Mouse (Mus musculus) myocyte (in vitro differentiated cells): ENCODE results near the gene Gucy2e.

ENCODE experiments used
- MAX ChIP-seq: IDR thresholded peaks from one replicate; pipeline ENCODE4 v1.6.1; 2011; ENCODE audit warnings: low read depth, mild to moderate bottlenecking, control low read depth
- MYOD1 ChIP-seq, 3 experiments: IDR thresholded peaks; one replicate each; pipeline ENCODE4 v1.6.1; 2011; ENCODE audit warnings: control low read depth in 2 of 3, low read depth in 2 of 3, mild to moderate bottlenecking in 2 of 3, moderate library complexity in 1 of 3; ENCODE audit not compliant: insufficient read length in 2 of 3, control insufficient read depth in 1 of 3
- POLR2AphosphoS2 ChIP-seq: IDR thresholded peaks from one replicate; pipeline ENCODE4 v1.6.1; 2011; ENCODE audit warnings: low read depth, control low read depth; ENCODE audit not compliant: insufficient read length

DNA sequence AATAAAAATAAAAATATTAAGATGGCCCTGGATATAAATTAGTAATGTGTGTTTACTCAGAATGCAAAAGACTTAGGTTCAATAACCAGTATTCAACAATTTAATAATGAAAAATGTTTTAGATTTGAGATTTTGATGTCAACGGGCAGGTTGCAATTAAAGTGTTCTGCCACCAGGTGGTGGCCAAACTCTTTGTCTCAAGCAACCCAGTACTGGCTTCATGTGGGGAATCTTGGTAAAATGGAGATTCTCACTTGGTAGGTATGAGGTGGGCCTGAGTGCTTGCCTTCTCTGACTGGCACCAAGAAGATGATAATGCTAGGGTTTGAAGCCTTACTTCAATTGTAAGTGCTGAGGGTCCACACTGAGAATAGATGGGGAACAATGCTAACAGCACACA is 44.0 kb downstream of the Gucy2e start:
- no peak for TF ChIP-seq MAX
- no peak for TF ChIP-seq MYOD1 (IDR thresholded peaks at IDR 0.05; ENCODE audit: control insufficient read depth in 1 of 3, insufficient read length in 2 of 3, low read depth in 2 of 3)
- no peak for TF ChIP-seq POLR2AphosphoS2
